Mouse (Mus musculus): Measurements from ENCODE around the gene P2ry14.
"Not testable (repeated sequence)": the region's sequence is repeated elsewhere in the genome, so short reads cannot be mapped to it uniquely, and the experiment has no call there.

The P2ry14 gene

DNA sequence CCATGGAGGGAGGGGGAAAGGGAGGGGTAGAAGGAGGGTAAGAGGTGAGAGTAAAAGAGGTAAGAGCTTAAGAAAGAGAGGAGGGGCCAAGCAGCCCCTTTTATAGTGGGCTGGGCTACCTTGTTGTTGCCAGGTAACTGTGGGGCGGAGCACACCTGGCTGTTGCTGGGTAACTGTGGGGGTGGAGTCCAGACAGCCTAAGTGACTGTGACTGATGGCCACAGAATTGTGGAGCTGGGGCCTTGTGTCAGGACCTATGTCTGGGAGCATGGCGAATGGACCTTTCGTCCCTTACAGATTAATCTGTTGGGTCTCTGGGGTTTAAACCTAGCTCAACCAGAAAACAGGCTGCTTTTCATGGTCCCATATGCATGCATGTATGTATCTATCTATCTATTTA, 43.6 kb downstream of the P2ry14 start:
- in situ Hi-C loops (cut with MboI): not testable (repeated sequence)

DNA sequence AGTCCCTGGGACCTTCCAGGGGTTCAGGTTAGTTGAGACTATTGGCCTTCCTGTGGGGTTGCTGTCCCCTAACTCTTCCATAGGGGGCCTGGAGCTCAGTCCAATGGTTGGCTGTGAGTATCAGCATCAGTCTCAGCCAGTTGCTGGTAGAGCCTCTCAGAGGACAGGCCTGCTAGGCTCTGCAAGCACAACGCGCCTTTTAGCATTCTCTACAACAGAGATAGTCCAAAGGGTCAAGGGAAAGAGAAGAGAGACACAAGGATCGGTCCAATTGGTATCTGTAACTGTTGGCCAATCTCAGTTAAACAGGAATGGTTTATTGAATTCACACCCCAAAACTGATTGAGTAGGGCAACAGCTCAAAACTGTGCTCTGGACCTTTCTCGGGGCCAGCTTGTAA, 46.0 kb downstream of the P2ry14 start:
- in situ Hi-C loops (cut with MboI): no loop called here

DNA sequence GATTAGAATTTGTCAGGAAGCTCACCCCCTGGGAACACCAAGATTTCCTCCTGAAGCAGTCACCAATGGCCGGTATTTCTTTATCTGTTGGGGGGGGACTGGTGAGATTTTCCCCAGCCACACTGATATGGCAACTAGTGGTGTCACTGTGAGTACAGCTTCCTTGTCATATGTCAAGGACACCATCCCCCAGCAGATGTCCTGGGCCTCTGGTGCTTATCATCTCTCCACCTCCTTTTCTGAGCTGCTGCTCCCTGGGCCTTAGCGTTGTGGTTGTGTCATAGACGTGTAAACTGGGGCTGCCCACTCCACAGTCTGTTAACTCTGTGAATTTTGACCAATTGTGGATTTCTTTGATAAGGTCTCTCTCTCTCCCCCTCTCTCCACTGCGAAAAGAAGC, 49.0 kb downstream of the P2ry14 start:
- in situ Hi-C loops (cut with MboI): no loop called here

DNA sequence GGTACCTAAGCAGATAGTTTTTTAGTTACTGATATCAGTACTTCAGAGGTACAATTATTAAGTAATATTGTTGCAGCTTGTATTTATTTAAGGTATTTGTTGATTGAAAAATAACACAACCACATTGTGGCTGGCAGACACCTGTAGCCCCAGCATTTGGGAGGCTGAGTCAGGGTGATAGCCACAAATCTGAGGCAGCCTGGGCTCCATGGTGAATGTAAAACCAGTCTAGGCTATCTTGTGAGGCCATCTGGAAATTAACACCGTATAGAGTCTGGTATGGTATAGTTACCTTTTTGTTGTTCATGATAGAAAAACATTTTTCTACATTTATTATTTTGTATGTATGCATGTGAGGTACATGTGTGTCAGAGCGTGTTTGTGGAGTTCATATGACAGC, 51.3 kb downstream of the P2ry14 start:
- in situ Hi-C loops (cut with MboI): no loop called here

DNA sequence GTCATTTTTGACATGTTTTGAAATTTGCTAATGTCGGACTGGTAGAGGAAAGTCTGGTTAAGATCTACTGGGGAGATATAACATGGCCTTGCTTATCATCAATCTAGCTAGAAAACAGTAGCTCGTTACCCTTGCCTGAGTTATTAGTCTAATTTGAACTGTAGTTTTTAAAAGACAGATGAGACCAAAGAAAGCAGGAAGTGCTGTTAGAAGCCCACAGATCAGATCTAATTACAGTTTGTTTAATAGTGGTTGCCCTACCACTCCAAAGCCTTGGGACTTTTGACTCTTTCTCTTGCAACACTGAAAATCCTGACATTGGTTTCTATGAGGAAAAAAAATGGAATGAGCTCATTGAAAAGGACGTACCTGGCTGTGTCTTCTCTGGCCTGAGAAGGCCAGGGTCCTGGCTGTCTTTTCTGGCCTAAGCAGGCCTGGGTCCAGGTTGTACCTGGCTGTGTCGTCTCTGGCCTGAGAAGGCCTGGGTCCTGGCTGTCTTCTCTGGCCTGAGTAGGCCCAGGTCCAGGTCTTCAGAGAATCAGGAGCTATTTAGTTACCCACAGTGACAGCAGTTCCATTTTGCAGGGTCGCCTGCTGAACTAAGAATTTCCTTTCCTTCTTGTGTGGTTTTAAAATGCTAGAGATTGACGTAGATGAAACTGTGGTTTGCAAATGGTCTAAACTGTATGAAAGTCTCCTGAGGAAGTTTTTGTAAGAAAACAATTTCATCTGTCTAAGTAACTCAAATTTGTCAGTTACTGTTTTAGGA, 52.0 kb downstream of the P2ry14 start, which contains the start of gene Gpr171:
TSS of gene Gpr171 (minus strand) at position 604 of the 769 bp plus-strand sequence.
- in situ Hi-C loops (cut with MboI): no loop called here

DNA sequence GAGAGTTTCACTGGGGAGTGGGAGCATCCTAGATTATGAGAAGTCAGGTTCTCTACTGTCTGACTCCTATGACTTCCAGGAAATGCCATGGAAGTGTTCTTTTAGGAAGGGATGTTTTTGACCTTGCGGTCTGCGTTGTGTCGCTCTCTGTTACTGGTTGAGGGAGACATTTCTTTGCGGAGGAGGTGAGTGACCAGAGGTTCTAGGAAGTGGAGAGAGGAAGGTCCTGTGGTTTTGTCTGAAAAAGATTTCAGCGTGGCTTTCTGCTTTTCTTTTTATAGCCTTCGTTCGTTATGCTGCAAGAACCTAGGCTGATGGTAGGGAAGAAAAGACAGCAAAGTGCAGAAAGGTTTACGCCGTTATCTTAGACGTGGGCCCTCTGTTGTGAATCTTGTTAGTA, 54.9 kb downstream of the P2ry14 start:
- in situ Hi-C loops (cut with MboI): no loop called here

DNA sequence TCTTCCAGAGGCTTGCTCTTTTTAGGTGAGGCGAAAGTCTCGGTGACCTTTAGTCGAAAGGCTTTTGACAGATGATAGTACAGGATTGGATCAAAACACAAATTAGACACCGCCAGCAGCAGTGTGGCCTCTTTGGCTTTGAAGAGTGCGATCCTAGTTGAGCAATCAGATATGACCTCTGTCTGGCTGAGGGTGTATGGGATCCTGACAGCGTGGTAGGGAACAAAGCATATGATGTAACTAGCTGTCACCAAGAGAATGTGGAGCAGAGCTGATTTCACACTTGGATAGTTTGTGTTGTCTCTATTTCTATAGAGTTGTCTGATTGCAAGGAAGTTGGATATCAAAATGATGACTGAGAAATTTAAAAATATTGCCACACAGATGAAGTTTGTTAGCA, 56.0 kb downstream of the P2ry14 start:
- in situ Hi-C loops (cut with MboI): no loop called here

DNA sequence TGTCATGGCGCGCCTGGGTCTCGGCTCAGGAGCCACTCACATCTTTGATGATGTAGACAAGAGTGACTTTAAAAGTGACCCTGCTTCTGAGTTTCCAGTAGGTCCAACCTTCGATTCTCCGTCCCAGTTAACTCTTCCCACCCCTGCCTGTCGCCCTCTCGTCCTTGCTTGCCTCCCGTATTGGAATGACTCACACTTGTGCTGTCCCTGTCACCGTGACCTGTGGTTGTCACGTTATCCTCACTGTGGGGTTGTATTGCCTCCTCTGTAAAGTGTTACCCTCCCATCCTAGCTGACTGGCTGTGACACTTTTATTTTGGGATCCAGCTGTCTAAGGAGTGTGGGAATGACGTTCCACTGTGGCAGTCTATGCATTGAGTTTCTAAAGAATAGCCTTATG, 60.7 kb downstream of the P2ry14 start:
- in situ Hi-C loops (cut with MboI): no loop called here

DNA sequence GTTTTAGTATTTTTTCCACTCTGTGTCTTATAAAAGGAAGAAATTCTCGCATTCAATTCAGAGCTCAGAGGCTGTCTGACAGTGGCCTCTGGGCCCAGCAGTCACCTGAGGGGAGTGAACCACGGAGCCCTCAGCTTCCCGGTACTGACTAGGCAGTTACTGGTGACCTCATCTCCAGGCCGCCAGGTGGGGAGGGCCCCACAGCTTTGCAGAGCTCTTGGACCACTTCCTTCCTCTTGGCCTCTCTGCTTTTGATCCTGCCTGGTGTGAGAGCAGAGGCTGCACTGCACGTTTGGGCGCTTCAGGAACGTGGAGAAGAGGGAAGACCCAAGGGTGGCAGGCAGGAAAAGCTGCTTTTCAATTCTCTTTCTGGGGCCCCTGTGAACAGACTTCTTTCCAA, 72.5 kb downstream of the P2ry14 start:
- in situ Hi-C loops (cut with MboI): no loop called here

DNA sequence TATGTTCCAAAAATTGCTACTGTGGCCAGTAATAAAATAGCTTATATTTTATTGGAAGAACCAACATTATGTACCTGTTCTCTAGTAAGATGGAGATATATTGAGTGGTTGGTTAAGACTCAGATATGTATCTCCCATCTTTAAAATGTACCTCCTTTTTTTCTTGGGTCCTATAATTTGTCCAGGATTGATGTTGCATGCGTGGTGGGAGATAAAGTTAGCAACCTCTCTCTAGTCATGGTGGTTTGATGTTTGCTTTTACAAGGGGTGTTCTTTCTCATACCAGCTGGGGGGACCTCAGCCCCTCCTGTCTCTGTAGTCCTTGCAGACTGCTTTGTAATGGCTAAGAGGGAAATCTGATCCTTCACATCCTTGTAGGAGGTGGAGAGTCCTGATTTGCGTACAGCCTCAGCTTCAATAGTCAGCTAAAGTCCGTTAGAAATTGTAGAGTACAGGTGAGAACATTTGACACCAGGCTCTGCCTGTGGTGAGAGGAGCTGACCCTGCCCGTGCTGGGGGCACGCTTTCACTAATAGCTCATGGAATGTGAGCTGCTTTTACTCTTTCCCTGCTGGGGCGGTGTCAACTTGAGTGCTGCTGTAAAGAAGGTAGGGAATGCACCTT, 73.0 kb downstream of the P2ry14 start:
- in situ Hi-C loops (cut with MboI): no loop called here

DNA sequence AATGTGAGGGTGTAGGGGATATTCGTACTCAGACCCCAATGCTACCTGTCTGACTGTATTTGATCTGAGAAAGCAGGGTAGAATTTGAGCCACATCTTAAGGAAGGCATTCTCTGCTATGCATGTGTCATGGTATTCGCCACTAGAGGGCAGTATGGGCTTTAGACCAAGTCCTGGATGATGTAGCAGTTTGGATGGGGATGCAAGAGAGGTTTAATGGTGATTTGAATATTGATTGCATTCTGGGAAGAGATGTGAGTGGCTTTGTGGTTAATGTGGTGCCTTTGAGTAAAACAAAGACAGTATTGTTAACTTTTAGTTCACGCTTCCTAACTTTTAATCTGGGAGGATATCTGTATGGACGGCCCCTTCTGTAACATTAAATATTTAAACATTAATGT, 74.1 kb downstream of the P2ry14 start:
- in situ Hi-C loops (cut with MboI): no loop called here

DNA sequence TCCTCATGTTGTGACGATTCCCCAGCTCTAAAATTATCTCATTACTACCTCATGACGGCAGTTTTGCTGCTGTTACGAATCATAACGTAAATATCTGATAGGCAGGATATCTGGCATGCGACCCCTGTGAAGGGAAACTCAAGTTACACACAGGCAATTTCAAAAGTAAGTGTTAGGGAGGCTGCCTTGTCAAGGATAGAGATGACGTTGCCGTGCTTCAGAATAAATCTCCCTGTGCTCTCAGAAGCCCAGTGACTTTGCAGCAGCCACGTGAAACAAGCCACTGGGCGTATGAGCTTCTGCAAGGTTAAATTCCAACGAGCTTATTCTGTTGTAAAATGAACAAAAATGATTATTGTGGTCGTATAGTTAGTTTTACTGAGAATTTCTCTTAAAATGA, 74.8 kb downstream of the P2ry14 start:
- in situ Hi-C loops (cut with MboI): no loop called here

DNA sequence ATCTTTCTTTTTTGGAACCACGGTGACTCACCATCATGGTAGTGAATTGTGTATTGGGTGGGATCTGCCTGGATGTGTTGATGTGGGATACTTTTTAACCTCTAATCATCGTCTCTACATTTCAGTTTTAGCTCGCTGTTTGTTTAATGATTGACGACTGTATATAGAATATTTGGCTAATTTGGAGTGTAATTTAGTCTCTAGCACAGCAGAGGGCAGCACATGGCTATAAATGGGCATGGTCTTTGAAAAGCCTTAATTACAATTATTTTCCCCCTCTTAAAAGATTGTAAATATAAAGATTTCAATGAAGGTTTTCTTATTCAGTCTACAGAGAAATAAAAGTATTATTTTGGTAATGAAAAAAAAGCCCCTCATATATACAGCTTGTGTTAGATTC, 76.1 kb downstream of the P2ry14 start:
- in situ Hi-C loops (cut with MboI): no loop called here

DNA sequence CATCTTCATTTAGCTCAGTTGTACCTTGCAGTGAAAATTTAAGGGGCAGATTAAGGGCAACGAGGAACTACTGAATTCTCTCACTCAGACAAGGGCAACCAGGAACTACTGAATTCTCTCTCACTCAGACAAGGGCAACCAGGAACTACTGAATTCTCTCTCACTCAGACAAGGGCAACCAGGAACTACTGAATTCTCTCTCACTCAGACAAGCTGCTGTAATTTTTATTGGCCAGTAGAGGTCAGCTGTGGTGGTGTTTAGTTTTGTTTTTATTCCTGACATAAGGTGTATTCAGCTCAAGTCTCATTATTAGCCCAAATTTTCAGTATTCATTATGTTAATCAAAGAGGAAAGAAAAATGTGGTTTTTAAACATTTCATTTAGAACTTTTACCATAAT, 84.3 kb downstream of the P2ry14 start:
- in situ Hi-C loops (cut with MboI): loop anchor here (25.0 kb wide), 1 partner anchor 557 kb away; no protein-coding TSS in a partner anchor

DNA sequence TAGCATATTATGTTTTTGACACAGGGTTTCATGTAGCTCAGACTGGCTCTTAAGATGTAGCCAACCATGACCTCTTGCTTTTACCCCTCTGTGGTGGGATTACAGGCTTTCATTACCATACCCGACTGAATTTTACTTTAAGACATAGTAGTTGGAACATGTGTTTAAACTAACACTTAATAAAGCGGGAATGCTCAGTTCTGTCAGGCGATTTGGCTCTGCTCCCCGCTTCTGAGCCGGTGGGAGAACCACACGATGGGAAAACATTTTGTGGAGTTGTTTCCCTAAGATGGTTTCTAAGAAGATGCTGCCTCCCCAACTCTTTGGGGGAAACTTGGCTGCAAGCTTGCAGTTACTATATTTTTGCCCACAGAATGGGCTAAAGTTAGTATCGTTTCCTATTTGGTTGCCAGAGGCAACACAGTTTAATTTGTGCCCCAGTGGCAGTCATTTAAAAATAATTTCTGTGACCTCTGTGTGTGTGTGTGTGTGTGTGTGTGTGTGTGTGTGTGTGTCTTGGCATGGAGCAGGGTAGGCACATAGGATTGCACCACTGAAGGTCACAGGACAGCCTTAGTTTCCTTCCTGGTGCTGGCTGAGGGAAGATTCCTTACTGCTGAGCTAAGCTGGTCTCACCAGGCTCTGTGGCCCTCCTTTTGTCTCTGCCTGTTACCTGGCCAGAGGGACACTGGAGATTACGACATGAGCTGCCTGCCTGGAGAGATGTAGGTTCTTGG, 86.7 kb downstream of the P2ry14 start:
- in situ Hi-C loops (cut with MboI): loop anchor here (25.0 kb wide), 1 partner anchor 554 kb away; no protein-coding TSS in a partner anchor

DNA sequence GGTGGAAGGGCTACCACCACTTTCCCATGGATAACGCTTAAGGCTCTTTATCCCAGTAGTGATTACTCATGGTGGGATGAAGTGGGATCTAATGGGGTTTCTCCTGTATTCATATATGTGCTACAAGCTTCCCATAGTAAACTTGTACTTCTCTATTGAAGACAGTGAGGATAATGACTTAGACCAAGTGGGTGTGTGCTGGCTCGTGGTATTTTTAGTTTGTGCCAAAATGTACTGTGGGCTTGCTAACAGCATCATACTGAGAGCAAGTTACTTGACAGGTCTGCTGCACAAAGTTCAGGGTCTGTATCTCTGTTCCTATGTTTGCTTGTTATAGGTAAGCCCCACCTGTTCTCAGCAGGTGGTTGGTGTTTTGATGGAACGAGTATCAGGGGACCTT, 87.5 kb downstream of the P2ry14 start:
- in situ Hi-C loops (cut with MboI): loop anchor here (25.0 kb wide), 1 partner anchor 554 kb away; no protein-coding TSS in a partner anchor

Measured in mature B cell (primary cell).